Mouse (Mus musculus) testis, adult 2 months (tissue): ENCODE measurements around the gene Flvcr2. TPM values are rescaled to one million over a fixed set of nuclear protein-coding genes. Genes with fewer than 3 reads are reported as not detected.
"Not testable (repeated sequence)": the region's sequence is repeated elsewhere in the genome, so short reads cannot be mapped to it uniquely, and the experiment has no call there.

ENCODE experiments used
- H3K27ac ChIP-seq: fragments of 200-500 bp; 2 replicates; pipeline ENCODE4 v1.5.1; 2012; ENCODE audit warnings: low read depth, low read length; ENCODE audit not compliant: control insufficient read depth, insufficient read depth
- H3K27me3 ChIP-seq: fragments of 200-500 bp; 2 replicates; pipeline ENCODE4 v1.6.1; 2012; ENCODE audit warnings: mild to moderate bottlenecking, low read length, moderate library complexity; ENCODE audit not compliant: control insufficient read depth, insufficient read depth
- H3K36me3 ChIP-seq: fragments of 200-500 bp; 2 replicates; pipeline ENCODE4 v1.6.1; 2012; ENCODE audit warnings: mild to moderate bottlenecking, low read length; ENCODE audit not compliant: control insufficient read depth, insufficient read depth
- H3K4me1 ChIP-seq: fragments of 200-500 bp; 2 replicates; pipeline ENCODE4 v1.6.1; 2012; ENCODE audit warnings: low read length; ENCODE audit not compliant: control insufficient read depth, insufficient read depth
- H3K4me3 ChIP-seq: fragments of 200-500 bp; 2 replicates; pipeline ENCODE4 v1.5.1; 2012; ENCODE audit warnings: low read depth, mild to moderate bottlenecking, low read length, moderate library complexity, mixed read lengths; ENCODE audit not compliant: control insufficient read depth
- CTCF ChIP-seq: fragments of 200-500 bp; IDR thresholded peaks from 2 replicates; pipeline ENCODE4 v1.5.1; 2012; ENCODE audit warnings: low read depth, mild to moderate bottlenecking, inconsistent platforms, low read length, moderate library complexity; ENCODE audit not compliant: control insufficient read depth, insufficient read depth, insufficient replicate concordance
- POLR2A ChIP-seq: fragments of 200-500 bp; IDR thresholded peaks from 2 replicates; pipeline ENCODE4 v1.6.1; 2012; ENCODE audit warnings: low read depth, mild to moderate bottlenecking, inconsistent platforms, low read length, moderate library complexity; ENCODE audit not compliant: control insufficient read depth
- polyA plus RNA-seq: library from polyadenylated mRNA; depleted of rRNA; stranded (reverse); fragments of >200 nt; gene quantifications from 2 replicates; pipeline ENCODE4 v1.2.3, GENCODE M21; 2012; rRNA removed

Gene Flvcr2
- 55.7 and 59.5 TPM in 2 replicates for polyA plus RNA-seq

- peak within 1 kb of the TSS; percentile 50 for H3K27ac ChIP-seq
- H3K4me1 ChIP-seq: no peaks in the 10 kb centered on the region; the same call in 1 of the 2 replicates
- peak; percentile 72; the same call in 1 of the 2 replicates for TF ChIP-seq CTCF
- TF ChIP-seq POLR2A: no peak
- H3K36me3 ChIP-seq: no peaks in the 10 kb centered on the region
- peaks cover 3% of the 10 kb centered on the region; the same call in 1 of the 2 replicates for H3K27me3 ChIP-seq
- peak within 1 kb of the TSS; percentile 87 for H3K4me3 ChIP-seq
Observed at GRCm38 (mm10) chr12:85745827-85746695, at the start of gene Flvcr2. TSS of gene Flvcr2 (plus strand) at chr12:85746539.

GRCm38 (mm10) chr12:85698179-85698578, 48.2 kb upstream of the Flvcr2 start:
- not testable (repeated sequence) for H3K36me3 ChIP-seq, H3K4me1 ChIP-seq, H3K27me3 ChIP-seq, H3K27ac ChIP-seq, H3K4me3 ChIP-seq

GRCm38 (mm10) chr12:85700191-85700841, 46.0 kb upstream of the Flvcr2 start:
- H3K27ac ChIP-seq: no peak overlapping the region
- no peak for TF ChIP-seq POLR2A
- no peak for TF ChIP-seq CTCF
- peaks cover 8% of the 10 kb centered on the region for H3K4me1 ChIP-seq
- H3K27me3 ChIP-seq: no peaks in the 10 kb centered on the region
- H3K36me3 ChIP-seq: no peaks in the 10 kb centered on the region
- no peak overlapping the region for H3K4me3 ChIP-seq

DNA sequence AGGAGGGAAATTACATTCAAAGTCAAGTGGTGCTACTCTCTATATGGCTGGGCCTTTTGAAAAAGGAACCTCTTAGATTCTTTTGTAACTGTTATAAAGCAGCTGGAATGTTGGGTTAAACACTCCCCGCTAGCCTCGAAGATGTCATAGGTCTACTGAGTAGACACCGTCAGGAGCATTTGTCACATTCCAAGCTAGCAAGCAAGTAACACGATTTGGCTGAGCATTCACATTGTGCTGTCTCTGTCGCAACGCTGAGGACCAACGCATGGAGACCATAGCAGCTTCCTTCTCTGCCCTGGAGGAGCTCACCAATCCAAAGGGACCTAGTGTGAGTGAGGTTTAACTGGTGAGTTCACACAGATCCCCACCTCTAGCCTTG, 45.5 kb upstream of the Flvcr2 start:
- H3K27me3 ChIP-seq: no peaks in the 10 kb centered on the region
- no peaks in the 10 kb centered on the region for H3K36me3 ChIP-seq
- TF ChIP-seq POLR2A (no peak), CTCF (no peak)
- H3K27ac ChIP-seq: no peak overlapping the region
- no peak overlapping the region for H3K4me3 ChIP-seq
- H3K4me1 ChIP-seq: peaks cover 11% of the 10 kb centered on the region

- Histone ChIP-seq H3K4me1 (peaks cover 13% of the 10 kb centered on the region), H3K36me3 (no peaks in the 10 kb centered on the region)
- no peak for TF ChIP-seq POLR2A
- TF ChIP-seq CTCF: no peak
Observed at GRCm38 (mm10) chr12:85702166-85703055, 43.9 kb upstream of the Flvcr2 start.

DNA sequence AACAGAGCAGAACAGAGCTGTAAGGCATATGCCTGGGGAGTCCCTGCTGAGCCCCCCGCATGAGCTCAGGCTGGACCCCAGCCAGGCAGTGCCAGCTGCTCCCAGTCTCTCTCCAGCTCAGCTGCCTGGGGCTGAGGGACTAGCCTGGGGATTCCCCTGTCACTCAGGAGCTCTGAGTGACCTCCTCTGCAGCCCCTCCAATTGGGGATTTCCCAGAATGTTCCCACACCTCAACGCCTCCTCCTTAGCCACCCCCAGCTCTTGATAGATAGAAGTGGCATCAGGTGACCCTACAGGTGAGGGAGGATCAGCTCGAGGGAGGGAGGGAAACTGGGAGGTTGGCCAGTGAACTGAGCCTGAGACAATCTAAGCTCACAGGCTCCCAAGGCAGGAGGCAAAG, 42.8 kb upstream of the Flvcr2 start:
- Histone ChIP-seq H3K27ac (no peak overlapping the region), H3K4me1 (peaks cover 13% of the 10 kb centered on the region), H3K36me3 (no peaks in the 10 kb centered on the region), H3K27me3 (no peaks in the 10 kb centered on the region), H3K4me3 (no peak overlapping the region)
- TF ChIP-seq CTCF (0 out of 2 replicates have a peak, but pooled peaks have one; percentile 0), POLR2A (no peak)

More at GRCm38 (mm10) chr12:85702166-85703055, 43.9 kb upstream of the Flvcr2 start:
- Histone ChIP-seq H3K27me3 (no peaks in the 10 kb centered on the region), H3K27ac (no peak overlapping the region), H3K4me3 (no peak overlapping the region)

- Histone ChIP-seq H3K4me3 (no peak overlapping the region), H3K27ac (no peak overlapping the region), H3K4me1 (peaks cover 13% of the 10 kb centered on the region), H3K36me3 (no peaks in the 10 kb centered on the region), H3K27me3 (no peaks in the 10 kb centered on the region)
- TF ChIP-seq POLR2A (no peak), CTCF (no peak)
Observed at GRCm38 (mm10) chr12:85704566-85704965, 41.8 kb upstream of the Flvcr2 start.
